Mouse (Mus musculus) mouse trophoblast stem cell (cell line): Measurements from ENCODE around the gene Agpat1.

Experiments
- in situ Hi-C, 2 experiments: fragments of 300-500 bp; cut with MseI, MboI; formaldehyde crosslinking; loops; 2 replicates in 1 of 2; 3 replicates in 1 of 2; pipeline ENCODE4 v1.15.1; 2025

Gene Agpat1

DNA sequence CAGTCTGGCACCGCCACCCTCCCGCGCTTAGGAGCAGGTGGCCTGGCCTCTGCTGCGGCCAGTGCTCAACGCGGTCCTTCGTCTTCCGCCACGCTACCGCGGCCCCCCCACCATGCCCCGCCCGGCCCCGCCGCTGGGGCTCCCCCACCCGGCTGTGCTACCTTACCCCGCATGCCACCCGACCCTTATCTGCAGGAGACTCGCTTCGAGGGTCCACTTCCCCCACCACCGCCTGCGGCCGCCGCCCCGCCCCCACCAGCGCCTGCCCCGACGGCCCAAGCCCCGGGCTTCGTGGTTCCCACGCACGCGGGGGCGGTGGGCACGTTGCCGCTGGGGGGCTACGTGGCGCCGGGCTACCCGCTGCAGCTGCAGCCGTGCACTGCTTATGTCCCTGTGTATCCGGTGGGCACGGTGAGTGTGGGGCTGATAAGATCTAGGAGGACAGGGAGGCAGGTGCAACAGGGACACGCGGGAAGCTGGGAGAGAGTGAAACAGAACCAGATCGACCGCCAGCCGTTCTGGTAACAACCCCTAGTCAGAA lies 26.8 kb downstream of the Agpat1 start:
- in situ Hi-C loops: no loop called here

DNA sequence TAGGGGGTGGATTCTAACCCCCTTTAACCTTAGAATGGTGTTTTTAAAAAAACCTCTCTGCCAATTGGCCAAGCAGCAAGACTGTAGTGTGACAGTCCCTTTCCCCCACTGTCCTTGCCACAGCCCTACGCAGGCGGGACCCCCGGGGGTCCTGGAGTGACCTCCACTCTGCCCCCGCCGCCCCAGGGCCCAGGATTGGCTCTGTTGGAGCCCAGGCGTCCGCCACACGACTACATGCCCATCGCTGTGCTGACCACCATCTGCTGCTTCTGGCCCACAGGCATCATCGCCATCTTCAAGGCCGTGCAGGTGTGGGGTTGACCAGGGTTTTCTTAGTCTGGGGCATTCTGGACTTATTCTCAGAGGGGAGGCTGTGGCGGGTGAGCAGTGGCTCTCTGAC lies 27.6 kb downstream of the Agpat1 start:
- in situ Hi-C loops: no loop called here

DNA sequence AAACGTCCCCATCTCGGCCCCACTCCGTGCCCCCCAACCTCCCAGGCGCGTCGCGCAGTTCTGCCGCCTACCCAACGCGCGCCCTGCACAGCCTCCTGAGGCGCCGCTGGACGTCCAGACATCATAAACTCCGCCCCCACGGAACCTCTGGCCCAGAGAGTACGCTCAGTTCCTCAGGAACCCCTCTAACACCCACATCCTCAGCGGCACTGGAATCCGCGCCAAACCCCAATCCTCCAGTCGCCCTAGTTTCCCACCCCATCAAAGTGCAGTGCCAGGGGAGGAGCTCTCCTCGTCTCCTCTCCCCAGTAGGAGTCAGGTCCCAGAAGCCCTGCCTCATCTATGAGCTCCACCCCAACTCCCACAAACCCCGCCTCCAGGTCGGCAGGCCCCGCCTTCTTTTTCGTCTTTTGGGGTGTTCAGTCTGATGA lies 28.2 kb downstream of the Agpat1 start:
- in situ Hi-C loops: no loop called here

DNA sequence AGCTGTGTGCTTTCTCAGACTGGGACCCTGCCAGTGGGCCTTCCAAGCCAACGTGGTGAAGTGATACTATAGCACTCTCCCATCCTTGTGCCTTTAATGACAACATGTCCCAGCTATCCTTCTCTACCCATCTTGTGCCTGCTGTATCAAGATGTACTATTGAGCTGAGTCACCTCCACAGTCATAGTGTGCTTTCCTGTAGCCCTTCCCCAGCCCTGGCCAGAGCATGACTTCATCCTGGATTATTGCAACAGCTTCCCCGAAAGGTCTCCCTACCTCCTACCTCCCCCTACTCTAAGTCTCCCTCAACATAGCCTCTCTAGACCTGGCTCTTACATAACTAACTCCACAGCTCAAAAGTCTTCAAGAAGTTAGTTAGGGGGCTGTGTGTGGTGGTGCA lies 31.6 kb downstream of the Agpat1 start:
- in situ Hi-C loops: no loop called here

DNA sequence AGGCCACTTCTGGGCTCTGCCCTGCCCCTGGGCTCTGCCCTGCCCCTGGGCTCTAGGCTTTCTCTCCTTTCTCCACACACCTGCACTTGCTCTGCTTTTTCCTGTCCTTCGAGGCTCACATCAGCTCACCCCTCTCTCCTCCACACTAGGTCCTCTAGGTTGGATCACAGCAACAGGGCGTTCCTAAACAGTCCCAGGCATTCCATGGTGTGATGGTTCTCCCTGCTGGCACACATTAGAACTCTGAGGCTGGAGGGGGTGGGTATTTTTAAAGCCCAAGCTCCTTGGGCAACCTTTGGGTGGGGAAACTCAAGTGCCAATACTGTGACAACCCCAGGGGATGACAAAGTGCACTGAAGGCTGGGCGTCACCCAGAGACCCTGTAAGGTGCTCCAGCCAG lies 33.4 kb downstream of the Agpat1 start:
- in situ Hi-C loops: no loop called here

DNA sequence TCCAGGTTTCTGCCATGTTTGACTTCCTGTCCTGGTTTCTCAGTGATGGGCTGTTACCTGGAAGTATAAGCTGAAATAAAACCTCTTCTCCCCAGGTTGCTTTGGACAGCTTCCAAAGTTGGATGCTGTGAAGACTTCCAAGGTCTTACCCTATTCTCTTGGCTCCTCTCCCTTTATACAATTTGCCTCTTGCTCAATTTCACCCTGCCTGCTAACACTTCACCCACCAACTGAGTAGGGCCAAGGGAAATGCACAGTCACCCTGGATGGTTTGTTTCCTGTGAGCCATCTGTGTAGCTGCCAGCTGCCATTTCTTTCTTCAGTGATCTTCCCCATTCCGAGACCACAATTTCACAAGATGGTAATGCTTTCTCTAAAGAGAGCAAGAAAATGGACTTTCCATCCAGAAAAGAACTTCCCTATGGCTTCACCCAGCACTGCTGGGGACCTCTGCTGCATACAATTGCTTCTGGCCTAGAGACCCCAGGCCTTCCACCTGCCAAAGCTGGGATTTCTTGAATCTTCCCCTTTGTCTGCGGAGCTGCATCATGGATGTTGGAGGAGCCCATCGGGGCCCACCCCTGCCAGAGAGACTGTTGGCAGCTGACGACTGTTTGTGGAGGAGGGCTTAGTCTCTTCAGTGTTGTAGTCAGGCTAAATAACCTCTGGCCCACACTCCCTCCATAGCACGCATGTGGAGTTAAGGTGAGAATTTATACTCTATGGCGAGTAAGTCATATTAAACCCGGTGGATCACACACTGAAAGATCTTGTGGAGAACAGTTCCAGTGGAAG lies 35.6 kb downstream of the Agpat1 start:
- in situ Hi-C loops: no loop called here

DNA sequence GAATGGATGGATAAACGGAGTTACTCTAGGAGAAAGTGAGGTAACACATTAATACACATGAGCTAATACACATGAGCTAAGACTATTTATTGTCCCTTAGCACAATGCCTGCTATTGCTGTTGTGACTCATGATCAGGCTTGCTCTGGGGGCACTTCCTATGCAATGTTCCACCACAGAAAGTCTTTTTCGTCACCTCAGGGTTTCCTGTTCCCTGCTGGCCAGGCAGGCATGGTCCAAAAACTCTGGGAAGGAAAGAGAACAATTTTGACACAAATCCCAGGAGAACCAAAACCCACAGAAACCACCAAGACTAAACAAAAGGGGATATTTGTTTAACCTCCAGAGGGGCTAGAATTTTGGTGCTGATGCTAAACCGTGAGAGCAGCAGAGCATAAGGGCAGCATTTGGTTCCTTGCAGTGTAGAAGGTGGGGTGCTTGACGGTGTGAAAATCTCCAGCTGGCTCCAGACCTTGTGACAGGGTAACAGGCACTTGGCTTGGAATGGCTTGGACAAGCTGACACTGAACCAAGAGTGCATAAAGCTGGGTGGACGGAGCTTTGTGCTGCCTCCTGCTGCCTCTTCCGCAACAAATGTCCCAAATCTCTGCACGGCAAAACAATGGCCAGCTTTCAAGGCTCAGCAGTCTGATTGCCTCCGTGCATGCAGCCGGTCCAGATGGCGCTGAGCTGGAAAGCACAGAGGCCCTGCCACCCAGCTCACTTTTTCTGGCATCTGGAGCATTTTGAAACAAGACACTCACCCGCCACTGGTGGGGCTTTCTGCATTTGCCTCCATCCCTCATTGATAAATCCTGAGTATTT lies 36.9 kb downstream of the Agpat1 start:
- in situ Hi-C loops: no loop called here

DNA sequence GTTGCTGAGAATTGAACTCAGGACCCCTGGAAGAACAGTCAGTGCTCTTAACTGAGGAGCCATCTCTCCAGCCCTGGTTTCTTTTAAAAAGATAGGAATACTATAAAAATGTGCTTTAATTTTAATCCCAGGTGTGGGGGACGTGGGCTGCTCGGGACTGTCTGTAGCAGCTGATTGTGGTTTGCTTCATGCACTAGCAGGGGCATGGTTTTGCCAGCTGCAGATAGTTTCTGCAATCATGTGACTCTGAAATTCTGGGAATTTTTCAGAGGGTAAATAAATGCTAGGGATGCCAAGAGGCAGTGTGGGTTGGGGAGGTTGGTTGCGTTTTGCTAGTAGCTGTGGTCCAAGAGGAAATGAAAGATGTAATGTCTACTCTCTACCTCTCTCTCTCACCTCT lies 37.9 kb downstream of the Agpat1 start:
- in situ Hi-C loops: no loop called here

DNA sequence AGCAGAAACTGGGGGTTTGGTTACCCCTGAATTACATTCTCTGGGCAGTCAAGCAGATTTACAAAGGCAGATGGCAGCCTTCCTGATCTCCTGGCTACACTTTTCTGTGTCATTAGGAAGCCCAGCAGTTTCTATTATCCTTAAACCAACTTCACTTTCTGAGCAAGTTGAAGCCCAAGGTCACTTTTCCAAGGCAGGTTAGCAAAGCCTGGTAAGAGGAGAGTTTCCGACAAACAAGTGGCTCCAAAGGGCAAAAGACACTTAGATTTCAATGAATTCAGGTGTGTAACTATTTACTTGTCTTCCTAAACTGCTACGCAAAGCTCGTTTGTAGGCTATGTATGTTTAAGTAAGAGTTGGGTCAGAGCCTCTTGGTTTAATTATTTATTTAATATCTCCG lies 39.3 kb downstream of the Agpat1 start:
- in situ Hi-C loops: no loop called here

DNA sequence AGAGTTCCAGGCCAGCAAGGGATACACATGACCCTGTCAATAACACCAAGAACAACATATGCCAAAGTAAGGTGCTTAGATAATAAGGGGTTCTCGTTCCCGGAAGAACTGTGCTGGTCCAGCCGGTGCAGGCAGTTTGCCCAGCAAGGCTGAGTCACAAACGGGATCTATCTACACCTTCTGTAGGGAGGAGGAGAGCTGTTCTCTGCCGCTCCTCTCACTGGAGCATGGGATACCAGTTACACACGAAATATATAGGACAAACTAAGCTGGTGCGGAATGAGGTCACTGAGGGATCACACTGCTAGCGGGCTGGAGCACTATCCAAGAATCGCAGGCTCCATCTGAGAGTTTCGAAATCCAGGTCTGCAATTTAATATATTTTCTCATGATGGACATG lies 39.9 kb downstream of the Agpat1 start:
- in situ Hi-C loops: no loop called here

DNA sequence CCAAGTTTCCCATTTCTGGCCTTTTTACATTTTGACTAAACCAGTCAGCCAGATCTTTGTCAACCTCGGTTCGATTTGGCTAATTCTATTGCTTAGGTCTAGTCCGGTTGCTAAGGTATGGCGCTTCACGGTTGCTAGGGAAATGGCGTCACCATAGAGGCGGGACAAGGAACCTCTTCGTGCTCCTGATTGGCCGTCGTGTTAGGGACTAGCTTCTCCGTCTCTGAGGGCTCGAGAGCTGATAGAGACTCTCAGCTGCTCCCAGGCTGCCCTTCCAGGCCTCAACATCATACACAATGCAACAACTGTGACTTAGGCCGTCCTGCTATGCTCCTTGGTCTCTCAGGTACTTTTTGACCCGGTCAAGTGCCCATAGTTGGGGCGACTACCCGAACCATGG lies 40.5 kb downstream of the Agpat1 start, which contains the start of gene Fkbpl:
Fkbpl (plus strand) TSS at position 157 of the 400 bp plus-strand sequence.
- in situ Hi-C loops: no loop called here

DNA sequence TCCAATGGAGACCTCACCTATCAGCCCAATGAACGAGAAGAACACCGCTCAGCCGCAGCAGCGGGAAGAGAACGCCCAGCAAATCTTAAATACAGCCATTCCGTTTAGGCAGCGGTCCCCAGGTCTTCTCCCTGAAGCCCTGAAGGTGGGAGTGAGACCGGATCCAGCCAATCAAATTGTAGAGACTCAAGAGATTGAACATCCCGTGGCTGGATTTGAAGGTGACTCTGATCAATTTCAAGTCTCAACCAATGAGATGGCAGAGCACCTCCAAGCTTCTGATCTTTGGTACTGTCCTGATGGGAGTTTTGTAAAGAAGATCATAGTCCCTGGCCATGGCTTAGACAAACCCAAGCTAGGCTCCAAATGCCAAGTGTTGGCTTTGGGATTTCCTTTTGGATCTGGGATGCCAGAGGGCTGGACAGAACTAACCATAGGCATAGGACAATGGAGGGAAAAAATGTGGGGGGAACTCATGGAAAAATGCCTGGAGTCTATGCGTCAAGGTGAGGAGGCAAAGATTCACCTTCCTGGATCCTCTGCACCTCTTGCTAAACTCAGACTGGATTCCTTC lies 41.3 kb downstream of the Agpat1 start:
- in situ Hi-C loops: no loop called here

DNA sequence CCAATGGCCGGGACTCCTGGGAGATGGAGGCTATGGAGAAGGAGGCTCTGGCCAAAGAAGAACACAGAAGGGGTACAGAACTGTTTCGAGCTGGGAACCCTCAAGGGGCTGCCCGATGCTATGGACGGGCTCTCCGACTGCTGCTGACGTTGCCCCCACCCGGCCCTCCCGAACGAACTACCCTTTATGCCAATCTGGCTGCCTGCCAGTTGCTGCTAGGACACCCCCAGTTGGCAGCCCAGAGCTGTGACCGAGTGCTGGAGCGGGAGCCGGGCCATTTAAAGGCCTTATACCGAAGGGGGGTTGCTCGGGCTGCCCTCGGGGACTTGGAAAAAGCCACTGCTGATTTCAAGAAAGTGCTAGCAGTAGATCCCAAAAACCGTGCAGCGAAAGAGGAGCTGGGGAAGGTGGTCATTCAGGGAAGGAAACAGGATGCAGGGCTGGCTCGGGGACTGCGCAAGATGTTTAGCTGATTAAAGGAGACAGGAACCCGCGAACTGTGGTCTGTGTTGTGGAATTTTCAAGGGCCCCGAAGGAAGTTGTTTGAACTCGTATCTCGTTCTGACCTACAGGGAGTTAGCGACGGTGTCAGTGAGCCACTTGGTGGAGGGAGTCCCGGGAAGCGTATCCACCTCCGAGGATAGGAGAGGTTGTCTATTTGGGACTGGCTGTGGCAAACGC lies 41.9 kb downstream of the Agpat1 start:
- in situ Hi-C loops: no loop called here

DNA sequence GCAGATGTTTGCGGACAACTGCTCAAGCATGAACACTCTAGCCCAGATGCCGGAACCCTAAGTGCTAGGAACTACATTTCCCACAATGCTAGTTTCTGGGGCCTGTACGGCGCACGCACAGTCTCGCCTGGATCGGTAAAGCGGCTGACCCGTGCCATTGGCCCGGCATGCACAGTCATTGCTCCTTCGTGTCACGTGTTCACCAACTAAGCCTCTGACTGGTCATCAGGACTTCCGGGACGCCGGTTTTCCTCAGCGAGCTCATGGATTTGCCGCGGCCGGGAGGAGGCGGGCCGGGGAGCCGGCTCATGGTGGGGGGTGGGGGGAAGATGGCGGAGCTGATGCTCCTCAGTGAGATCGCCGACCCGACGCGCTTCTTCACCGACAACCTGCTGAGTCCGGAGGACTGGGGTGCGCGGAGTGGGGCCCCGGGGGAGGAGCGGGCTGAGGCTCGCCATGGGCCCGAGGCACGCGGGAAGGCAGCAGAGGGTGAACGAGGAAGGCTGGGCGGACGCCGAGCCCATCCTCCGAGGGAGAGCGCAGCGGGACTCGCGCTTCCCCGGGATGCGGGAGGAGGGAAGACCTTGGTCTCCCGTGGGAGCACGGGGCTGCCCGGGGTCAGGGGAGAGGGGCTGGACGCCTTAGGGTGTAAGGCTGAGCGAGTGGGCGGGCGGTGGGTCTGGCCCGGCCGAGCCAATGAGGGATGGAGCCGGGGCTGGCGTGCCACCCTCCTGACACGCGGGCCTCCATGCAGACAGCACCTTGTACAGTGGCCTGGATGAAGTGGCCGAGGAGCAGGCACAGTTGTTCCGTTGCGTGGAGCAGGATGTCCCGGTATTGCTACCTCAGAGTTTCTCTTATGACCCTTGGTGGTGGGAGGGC lies 43.1 kb downstream of the Agpat1 start, which contains the start of gene Atf6b:
Atf6b (plus strand) TSS at position 241 of the 882 bp plus-strand sequence.
- in situ Hi-C loops: no loop called here

DNA sequence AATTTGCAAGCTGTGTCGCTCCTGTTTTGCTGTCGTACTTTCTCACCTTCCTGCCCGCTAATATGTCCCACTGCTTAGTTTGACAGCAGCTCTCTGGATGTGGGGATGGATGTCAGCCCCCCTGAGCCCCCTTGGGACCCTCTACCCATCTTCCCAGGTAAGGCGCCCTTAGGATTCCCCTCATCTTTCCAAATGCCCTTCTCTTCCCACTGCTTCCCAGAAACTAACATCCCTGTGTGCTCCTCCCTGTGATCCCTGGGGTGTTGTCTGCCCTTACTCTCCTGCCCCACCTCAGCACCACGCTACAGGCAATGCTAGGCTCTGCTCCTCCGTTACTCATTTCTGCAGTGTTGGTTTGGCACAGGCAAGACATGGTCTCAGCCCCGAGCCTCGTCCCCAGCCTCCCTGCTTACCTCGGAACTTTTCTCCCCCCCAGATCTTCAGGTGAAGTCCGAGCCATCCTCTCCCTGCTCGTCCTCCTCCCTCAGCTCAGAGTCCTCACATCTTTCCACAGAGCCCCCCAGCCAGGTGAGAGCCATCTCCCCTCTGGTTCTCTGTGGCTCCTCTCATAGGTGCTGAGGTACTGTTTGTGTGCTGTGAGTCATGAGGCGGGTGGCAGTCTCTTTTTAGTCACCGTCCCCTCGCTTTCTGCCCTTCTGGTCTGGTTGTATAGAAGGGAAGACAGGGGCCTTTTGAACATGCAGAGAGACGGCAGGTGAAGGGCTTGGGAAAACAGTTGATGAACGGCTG lies 44.3 kb downstream of the Agpat1 start:
- in situ Hi-C loops: no loop called here

DNA sequence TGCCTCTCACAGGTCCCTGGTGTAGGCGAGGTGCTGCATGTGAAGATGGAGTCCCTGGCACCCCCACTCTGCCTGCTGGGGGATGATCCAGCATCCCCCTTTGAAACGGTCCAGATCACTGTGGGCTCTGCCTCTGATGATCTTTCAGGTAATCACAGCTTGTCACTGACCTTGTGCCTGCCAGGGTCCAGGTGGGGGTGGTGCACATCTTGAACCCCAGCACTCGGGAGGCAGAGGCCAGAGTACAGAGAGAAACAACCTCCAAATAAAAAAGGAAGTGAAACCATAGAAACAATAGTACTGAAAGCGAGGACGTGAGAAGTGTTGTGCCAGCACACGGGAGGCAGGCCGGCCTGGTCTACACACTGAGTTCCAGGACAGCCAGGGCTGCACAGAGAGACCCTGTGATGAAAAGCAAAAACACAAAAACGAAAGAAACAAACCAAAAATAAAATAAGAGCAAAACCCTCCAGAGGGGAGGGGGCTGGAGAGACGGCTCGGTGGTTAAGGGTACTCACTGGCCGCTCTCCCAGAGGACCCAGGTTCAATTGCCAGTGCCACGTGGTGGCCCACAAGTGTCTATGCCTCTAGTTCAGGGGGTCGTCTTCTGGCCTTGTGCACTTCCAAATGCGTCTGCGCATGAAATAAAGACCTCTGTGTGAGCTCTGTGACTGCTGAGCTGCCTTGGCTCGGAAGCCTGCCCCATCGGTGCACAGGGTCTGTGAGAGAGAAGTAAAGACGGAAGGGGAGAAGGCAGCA lies 45.2 kb downstream of the Agpat1 start:
- in situ Hi-C loops: no loop called here

DNA sequence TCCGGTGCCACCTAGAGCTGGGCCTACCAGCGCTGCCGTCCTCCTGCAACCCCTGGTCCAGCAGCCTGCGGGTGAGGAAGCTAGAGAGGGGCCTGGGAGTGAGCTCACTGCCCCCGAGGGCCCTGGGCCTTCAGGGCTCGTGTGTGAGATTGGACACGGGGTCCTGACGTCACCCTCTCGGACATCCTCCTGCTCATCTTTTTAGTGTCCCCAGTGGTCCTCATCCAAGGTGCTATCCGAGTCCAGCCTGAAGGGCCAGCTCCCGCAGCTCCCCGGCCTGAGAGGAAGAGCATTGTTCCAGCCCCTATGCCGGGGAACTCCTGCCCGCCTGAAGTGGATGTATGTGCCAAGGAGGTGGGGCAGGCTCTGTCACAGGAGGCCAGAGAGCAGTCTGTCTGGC lies 46.7 kb downstream of the Agpat1 start:
- in situ Hi-C loops: no loop called here

DNA sequence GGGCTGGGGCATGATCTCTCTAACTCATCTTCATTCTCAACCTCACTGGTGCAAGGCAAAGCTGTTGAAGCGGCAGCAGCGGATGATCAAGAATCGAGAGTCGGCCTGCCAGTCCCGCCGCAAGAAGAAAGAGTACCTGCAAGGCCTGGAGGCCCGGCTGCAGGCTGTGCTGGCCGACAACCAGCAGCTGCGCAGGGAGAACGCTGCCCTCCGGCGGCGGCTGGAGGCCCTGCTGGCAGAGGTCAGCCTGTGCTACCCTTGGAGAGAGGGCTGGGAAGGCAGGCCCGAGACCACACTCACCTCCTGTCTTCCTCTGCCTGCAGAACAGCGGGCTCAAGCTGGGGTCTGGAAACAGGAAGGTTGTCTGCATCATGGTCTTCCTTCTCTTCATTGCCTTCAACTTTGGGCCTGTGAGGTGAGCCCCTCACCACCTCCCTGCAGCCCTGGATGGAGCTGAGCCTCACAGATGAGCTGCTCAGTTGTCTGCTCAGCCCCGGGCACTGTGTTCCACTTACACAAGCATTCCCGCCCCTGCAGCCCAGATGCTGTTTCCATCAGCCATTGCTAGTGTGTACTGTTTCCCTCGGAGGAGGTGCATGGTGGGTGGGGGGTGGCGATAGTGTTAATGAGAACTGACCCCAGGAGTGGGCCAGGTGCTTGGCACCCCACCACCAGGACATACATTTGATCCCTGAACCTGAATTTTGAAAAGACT lies 47.6 kb downstream of the Agpat1 start:
- in situ Hi-C loops: no loop called here
